Mouse (Mus musculus): ENCODE data around the gene Coro2a.

Coro2a gene

DNA sequence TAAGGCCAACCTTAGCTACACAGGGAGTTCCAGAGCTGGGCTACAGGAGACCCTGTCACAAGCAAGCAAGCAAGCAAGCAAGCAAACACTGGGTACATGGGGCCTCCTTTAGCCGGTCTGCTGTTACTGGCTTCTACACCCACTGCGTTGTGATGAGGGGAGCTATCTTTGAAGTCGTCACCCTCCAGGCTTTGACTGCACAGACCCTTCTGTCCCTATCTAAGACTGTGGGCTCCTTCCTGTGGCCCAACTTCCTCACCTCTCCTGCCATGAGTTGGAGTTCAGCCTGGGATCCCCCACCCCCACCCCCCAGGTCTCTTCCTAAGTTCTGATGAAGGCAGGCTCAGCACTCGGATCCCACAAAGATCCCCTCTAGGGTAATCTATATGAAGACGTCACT is 40.0 kb downstream of the Coro2a start:
- in situ Hi-C loops (cut with MboI, MseI): loop anchor here (10.0 kb wide), 1 partner anchor 1457 kb away; the partner anchor contains the start of gene Tomm5

- in situ Hi-C loops (cut with MboI, MseI): loop anchor here (10.0 kb wide), 1 partner anchor 1455 kb away; the partner anchor contains the start of gene Tomm5
Observed at GRCm38 (mm10) chr4:46560069-46560705, 41.8 kb downstream of the Coro2a start.

DNA sequence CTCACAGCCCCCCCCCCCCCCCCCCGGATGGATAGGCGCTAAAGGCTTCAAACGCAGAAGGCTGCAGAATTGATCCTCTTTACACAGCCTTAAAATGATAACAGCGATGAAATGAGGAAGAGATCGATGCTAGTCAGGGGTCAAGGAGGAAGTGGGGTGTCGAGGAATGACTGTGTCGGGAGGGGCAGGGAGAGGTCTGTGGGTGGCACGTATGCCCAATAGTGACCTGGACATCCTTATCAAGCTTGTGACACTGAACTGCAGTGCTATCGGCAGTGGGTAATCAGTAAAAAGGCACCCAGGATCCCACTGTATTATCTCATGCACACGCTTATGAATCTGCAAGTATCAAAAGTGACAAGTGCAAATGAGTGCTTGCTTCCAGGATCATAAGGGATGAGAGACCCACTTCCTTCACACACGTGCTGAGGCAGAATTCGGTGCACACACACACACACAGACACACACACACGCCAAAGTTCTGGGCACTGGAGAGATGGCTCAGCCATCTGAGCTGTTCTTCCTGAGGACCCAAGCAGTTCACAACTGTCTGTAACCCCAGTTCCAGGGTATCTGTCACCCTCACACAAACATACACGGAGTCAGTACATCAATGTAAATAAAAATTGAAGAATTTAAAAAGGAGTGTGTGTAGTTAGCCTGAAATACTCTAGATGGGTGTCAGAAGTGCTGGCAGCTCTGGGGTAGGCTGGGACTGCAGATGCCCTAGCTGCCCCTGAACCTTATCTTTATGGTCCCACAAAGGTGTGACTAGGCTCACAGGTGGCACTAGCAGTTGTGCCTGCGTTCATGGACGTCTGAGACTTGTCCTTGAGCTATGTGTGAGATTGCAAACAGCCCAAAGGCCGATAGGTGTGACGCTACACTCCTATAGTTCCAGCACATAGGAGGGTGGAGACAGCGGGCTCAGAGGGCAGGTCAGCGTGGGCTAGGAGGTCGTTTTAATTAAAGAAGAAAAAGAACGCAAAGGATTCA is 43.0 kb downstream of the Coro2a start:
- in situ Hi-C loops (cut with MboI, MseI): no loop called here

DNA sequence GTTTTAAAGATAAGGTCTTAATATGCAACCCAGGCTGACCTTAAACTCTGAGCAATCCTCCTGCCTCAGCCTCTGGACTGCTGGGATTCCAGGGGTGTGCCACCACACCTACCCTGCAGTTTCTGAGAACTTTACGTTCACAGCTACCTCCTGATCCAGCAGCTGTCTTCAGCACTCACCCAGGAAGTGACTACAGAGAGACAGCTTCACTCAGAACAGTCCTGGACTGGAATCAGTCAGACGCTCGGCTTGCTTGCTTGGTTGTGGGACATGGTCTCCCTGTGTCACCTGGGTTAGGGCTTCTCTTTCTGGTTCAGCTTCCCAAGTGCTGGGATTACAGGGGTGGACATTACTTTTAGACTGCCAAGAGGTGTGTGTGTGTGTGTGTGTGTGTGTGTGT is 45.1 kb downstream of the Coro2a start:
- in situ Hi-C loops (cut with MboI, MseI): no loop called here

DNA sequence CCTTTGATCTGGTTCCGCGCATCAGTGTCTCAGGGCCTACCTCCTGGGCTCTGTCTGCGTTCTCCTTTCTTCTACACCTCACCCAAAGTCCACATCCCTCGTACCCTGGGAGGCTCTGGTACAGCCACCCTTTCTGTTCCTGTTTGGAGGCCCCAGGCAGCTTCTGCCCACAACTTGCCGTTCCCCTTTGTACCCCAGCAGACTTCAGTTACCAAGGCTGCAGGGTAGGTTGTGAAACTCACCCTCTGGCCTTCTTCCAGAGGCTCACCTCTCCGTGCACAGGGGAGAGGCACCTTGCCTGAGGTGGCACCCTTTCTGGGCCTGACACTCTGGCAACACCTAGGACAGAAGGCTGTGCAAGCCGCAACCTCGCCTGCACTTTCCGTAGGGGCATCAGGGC is 46.2 kb downstream of the Coro2a start:
- in situ Hi-C loops (cut with MboI, MseI): no loop called here

DNA sequence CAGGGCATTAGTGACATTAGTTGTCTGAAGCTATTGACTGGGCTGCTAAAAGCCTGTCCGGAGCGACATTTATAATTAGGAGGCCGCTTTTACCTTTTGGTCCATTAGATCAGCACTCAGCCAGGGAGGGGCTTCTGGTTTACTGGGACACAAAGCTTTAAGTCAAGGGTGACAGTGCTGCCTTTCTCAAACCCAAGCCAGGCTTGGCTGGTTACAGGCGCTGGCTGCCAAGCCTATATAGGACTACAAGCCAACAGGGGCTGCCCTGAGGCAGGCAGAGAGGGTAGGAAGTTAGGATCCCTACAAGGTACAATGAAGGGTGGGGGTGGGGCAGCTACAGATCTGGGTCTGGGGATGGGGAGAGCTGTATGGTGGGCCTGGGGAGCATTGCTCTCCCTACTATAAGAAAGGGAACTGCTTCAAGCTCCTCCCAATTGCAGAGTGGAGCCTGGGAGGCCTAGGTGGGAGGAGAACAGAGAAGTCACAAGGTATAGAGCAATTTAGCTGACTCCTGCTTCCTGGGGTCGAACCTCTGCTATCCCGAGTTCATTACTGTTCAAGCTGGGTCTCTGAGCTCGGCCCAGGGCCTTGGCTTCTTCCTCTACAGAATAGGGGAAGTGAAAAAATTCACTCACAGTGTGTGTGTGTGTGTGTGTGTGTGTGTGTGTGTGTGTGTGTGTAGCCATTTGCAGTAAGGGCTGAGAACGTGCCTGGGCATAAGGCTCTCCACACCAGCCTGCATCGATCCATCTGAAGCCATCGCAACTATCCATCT is 47.5 kb downstream of the Coro2a start:
- in situ Hi-C loops (cut with MboI, MseI): no loop called here

GRCm38 (mm10) chr4:46553864-46554263 is 48.1 kb downstream of the Coro2a start:
- in situ Hi-C loops (cut with MboI, MseI): no loop called here

- in situ Hi-C loops (cut with MboI, MseI): no loop called here
Observed at GRCm38 (mm10) chr4:46550406-46550805, 51.6 kb downstream of the Coro2a start.

- in situ Hi-C loops (cut with MboI, MseI): no loop called here
Observed at GRCm38 (mm10) chr4:46549979-46550378, 52.0 kb downstream of the Coro2a start.

- in situ Hi-C loops (cut with MboI, MseI): no loop called here
Observed at GRCm38 (mm10) chr4:46546709-46547108, 55.3 kb downstream of the Coro2a start.

- in situ Hi-C loops (cut with MboI, MseI): no loop called here
Observed at GRCm38 (mm10) chr4:46545498-46545897, 56.5 kb downstream of the Coro2a start.

DNA sequence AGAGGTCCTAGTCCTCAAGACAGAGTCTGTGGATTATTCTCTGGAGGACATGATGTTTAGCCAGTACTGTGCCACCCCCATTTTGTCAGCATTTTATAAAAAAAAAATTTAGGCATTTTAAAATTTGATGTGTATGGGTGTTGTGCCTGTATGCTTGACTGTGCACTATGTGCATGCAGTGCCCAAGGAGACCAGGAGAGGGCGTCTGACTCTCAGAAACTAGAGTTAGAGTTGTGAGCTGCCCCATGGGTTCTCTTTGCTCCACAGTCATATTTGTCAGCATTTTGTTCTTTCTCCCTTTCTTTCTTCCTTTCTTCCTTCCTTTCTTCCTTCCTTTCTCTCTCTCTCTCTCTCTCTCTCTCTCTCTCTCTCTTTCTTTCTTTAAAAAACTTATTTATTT is 57.7 kb downstream of the Coro2a start:
- in situ Hi-C loops (cut with MboI, MseI): loop anchor here (5.0 kb wide), 1 partner anchor 63 kb away; no protein-coding TSS in a partner anchor

DNA sequence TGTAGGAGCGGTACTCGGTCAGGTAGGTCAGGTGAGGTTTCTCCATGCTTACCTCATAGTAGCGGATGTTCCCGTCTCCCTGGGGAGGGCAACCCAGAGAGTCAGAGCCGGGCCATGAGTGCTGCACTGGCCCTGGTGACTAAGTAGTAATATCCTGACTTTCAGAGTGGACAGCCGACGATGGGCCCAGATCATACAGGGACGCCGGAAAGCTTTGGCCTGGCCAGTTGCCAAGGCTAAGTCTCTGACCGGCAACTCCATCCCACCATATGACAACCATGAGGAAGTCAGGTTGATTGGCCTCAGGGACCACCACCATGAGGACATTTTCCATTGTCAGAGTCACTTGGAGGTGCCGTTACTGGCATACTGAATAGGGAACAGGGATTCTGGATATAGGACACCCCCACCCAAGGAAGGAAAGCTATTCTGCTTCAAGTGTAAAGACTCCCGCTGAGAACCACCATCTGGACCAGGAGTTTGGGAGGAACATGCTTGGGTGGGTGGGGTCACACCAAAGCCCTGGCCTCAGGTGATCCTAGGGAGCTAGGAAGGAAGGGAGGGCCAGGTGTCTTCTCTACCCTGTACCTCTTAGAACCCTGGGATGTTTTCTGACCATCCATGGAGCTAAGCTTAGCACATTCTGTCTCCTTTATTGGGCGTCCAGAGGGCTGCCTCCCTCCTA is 58.5 kb downstream of the Coro2a start:
- in situ Hi-C loops (cut with MboI, MseI): loop anchor here (5.0 kb wide), 1 partner anchor 64 kb away; no protein-coding TSS in a partner anchor

- in situ Hi-C loops (cut with MboI, MseI): loop anchor here (5.0 kb wide), 1 partner anchor 66 kb away; no protein-coding TSS in a partner anchor
Observed at GRCm38 (mm10) chr4:46541707-46542106, 60.3 kb downstream of the Coro2a start.

DNA sequence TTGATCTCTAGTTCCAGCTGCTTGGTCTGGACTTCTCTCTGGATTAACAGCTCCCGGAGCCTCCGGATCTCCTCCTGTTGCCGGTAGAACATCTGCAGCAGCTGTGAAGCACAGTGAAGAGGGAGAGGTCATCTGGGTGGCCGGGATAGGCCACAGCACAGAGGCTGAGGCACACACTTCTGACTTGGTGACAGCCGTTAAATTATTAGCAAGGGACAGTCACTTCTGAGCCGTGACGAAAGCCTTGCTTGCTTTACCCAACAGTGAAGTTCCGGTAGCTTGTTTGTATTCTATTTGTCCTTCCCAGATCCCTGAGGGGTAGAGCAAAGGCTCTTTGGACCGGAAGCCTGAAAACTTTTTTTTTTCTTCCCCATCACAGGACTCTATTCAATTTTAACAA is 62.8 kb downstream of the Coro2a start:
- in situ Hi-C loops (cut with MboI, MseI): no loop called here

DNA sequence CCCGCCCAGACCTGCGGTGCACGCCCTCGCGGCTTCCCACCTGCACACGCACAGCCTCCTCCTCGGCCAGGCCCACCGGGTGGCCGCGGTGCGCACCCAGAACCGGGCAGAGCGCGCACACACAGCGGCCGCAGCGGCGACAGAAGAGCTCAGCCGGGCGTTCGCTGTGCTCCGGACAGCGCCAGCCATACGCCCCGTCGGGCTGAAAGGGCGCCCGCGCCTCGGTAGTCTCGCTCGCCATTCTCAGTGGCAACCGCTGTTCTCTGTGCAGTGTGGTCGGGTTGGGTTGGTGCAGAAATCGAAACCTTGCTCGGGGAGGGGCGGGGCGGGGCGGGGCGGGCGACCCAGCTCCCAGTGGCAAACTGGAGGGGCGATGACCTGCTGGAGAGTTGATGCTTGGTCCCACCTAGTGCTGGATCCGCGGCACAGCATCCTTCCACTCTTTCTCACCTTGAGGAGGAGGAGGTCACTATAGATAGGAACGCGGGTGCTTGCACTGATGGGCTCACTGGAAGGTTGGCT is 66.1 kb downstream of the Coro2a start, which contains the start of gene Trim14:
Gene Trim14, minus strand, starts transcription at position 302 of the 522 bp plus-strand sequence.
- in situ Hi-C loops (cut with MboI, MseI): no loop called here

DNA sequence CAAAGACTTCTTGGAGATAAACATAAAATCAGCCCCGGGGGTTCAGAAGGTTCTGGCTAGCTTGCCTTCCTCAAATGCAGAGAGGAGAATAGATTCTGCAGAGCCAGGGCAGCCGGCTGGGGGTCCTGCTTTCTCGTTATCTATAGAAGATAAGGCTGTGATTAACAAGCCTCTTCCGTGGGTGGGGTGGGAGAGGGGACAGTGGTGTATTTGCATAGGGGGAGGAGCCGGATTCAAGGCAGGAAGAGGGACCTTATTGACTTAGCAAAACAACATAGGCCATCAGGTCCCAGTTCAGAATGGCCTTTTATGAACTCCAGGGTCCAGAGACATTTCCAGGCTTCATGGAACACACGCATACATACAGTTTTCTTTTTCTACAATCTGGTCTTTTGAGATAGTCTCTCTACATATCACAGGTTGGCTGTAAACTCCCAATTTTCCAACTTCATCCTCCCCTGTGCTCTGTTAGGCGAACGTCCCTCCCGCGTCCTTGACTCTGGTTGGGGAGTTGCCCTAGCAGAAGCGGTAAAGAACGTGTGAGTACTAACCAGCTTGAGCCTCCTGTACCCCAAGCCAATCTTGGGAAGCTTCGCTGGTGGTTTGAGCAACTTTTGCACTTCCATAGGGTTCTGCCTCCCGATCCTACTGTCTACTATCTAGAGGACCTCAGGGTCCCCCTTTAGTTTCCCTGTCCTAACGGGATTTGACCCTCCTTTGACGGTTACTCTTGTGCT is 66.7 kb downstream of the Coro2a start:
- in situ Hi-C loops (cut with MboI, MseI): no loop called here

DNA sequence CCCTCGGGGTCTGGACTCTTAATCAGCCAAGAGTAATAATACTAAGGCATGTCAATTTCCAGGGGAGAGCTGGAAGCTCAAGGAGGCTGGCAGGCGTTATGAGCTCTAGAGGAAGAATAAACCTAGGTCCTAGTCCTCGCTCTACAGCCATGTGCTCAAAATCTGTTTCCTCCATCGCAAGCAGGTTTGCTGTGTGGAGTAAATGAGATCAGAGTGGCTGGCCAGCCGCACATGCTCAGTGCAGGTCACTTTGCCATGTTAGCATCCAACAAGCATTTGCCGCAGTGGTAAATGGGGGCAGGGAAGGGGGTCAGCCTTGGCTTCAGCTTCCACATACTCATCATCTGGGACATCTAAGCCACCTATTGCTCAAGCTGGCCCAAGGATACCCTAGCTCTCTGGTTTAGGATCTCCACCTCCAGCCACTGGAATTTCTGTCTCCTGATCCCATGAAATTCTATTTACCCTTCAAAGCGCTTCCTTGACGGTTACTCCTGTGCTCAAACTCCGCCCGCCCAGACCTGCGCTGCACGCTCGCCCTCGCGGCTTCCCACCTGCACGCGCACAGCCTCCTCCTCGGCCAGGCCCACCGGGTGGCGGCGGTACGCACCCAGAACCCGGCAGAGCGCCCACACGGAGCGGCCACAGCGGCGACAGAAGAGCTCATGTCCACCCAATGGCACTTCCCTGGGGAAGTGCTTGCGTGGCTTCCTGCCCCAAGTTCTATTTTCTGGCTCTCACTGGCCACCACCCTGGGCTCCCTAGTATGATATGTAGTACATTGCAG is 67.9 kb downstream of the Coro2a start:
- in situ Hi-C loops (cut with MboI, MseI): no loop called here

GRCm38 (mm10) chr4:46532926-46533325 is 69.1 kb downstream of the Coro2a start:
- in situ Hi-C loops (cut with MboI, MseI): no loop called here
